ENCODE assay signal across 10 mouse cellular contexts in the genomic region with DNA sequence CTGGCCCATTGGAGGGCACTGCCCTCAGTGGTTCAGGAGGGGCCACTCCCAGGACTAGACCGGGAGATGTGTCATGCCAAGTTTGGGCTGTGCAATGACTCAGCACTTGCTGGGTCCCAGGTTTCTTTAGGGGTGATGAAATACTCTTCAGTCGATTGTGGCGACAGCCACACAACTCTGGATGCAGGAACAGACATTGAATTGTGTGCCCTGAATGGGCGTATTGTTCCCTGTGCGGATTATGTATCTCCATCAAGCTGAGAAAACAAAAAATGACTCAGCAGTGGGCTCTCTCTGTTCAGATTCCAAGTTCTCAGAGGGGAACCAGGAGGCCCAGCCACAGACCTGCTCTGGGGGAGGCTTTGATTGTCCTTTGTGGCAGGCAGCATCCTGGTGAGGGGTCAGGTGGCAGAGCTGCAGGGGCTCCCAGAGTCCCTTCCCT. TPM values are rescaled to one million over a fixed set of nuclear protein-coding genes. Genes with fewer than 3 reads are reported as not detected.
DNase-seq lines count a peak whose midpoint lies in the region; ATAC-seq and TF ChIP-seq lines count a peak whose summit lies in the region.
"Had no signal": no experiment of that assay in that cellular context is flagged by ENCODE, and none has a peak within 500 bp of the region (broad histone marks: within the 10 kb centered on the region; RNA-seq: fewer than 3 reads in every experiment).

No protein-coding gene starts in this region.

- no peak for TF ChIP-seq CTCF in C2C12 (IDR thresholded peaks at IDR 0.05; ENCODE audit: control insufficient read depth, insufficient read depth, insufficient read length)
- TF ChIP-seq CTCF in liver, embryonic 14.5 days (IDR thresholded peaks at IDR 0.05; ENCODE audit: low read depth), result no peak

- no peak overlapping the region for H3ac ChIP-seq in C2C12 (ENCODE audit: control insufficient read depth, insufficient read length, low read depth)

- H3K9ac ChIP-seq in liver, embryonic 14.5 days (replicated peaks), result no peak overlapping the region
- no peak overlapping the region for H3K9ac ChIP-seq in heart, embryonic 11.5 days (ENCODE audit: low read depth, low read length)
- H3K9ac ChIP-seq in intestine, embryonic 15.5 days, result no peak overlapping the region

- H3K36me3 ChIP-seq in C2C12 (ENCODE audit: control insufficient read depth, insufficient read depth), result no peaks in the 10 kb centered on the region
- H3K36me3 ChIP-seq in liver, embryonic 14.5 days (replicated peaks; ENCODE audit: control insufficient read depth, insufficient read depth, low read depth), result no peaks in the 10 kb centered on the region; the same call in 1 of the 2 replicates
- no peaks in the 10 kb centered on the region for H3K36me3 ChIP-seq in heart, embryonic 11.5 days (ENCODE audit: control insufficient read depth, insufficient read depth, low read length)
- H3K36me3 ChIP-seq in intestine, embryonic 15.5 days, result 0 out of 2 replicates have a peak, but pooled peaks cover 4% of the 10 kb centered on the region

- TF ChIP-seq EP300 in liver, embryonic 14.5 days (IDR thresholded peaks at IDR 0.05; ENCODE audit: low read depth), result no peak

- H3K4me3 ChIP-seq in C2C12 (ENCODE audit: insufficient read depth, poor library complexity, severe bottlenecking), result no peak overlapping the region
- no peak overlapping the region for H3K4me3 ChIP-seq in liver, embryonic 14.5 days (ENCODE audit: insufficient read depth in 1 of 2, low read depth in 2 of 2, low read length in 2 of 2)
- no peak overlapping the region for H3K4me3 ChIP-seq in heart, embryonic 11.5 days (ENCODE audit: low read depth, low read length)
- H3K4me3 ChIP-seq in intestine, embryonic 15.5 days (replicated peaks), result no peak overlapping the region
- H3K4me3 ChIP-seq: erythroblast, embryonic 14.5 days had no signal

- H3K4me2 ChIP-seq in liver, embryonic 14.5 days (ENCODE audit: low read depth), result no peak overlapping the region
- no peak overlapping the region for H3K4me2 ChIP-seq in heart, embryonic 11.5 days
- H3K4me2 ChIP-seq in intestine, embryonic 15.5 days (replicated peaks), result no peak overlapping the region

- no peaks in the 10 kb centered on the region for H3K27me3 ChIP-seq in C2C12 (ENCODE audit: control insufficient read depth, insufficient read depth, insufficient read length)
- H3K27me3 ChIP-seq in liver, embryonic 14.5 days (ENCODE audit: control insufficient read depth, insufficient read depth, low read length), result no peaks in the 10 kb centered on the region
- H3K27me3 ChIP-seq in heart, embryonic 11.5 days (ENCODE audit: control insufficient read depth, insufficient read depth, low read length), result no peaks in the 10 kb centered on the region
- no peaks in the 10 kb centered on the region for H3K27me3 ChIP-seq in intestine, embryonic 15.5 days (replicated peaks)

- no peaks in the 10 kb centered on the region for H3K9me3 ChIP-seq in liver, embryonic 14.5 days (ENCODE audit: control insufficient read depth, low read length)
- no peaks in the 10 kb centered on the region for H3K9me3 ChIP-seq in heart, embryonic 11.5 days (replicated peaks; ENCODE audit: control insufficient read depth, low read length)
- H3K9me3 ChIP-seq in intestine, embryonic 15.5 days, result no peaks in the 10 kb centered on the region

- no peaks in the 10 kb centered on the region for H3K79me3 ChIP-seq in C2C12 (ENCODE audit: low read depth)

- 59% methylated on average over 5 of the region's 5 CpGs for WGBS in liver, embryonic 14.5 days (ENCODE audit: insufficient replicate concordance)
- 76% methylated on average over 5 of the region's 5 CpGs for whole genome bisulfite sequencing in heart, embryonic 11.5 days (ENCODE audit: insufficient replicate concordance)
- WGBS in intestine, embryonic 15.5 days, result 66% methylated on average over 5 of the region's 5 CpGs

- H3K27ac ChIP-seq in liver, embryonic 14.5 days, result no peak overlapping the region
- H3K27ac ChIP-seq in heart, embryonic 11.5 days (ENCODE audit: low read depth, low read length), result no peak overlapping the region
- H3K27ac ChIP-seq in intestine, embryonic 15.5 days, result no peak overlapping the region

- no peaks in the 10 kb centered on the region for H3K79me2 ChIP-seq in C2C12 (ENCODE audit: control insufficient read depth, insufficient read depth)

- DNase-seq in embryo, embryonic 10.5 days (ENCODE audit: low spot score), result peak; percentile 27
- DNase-seq in embryo, embryonic 9.5 days (ENCODE audit: extremely low spot score), result no peak
- no peak for DNase-seq in liver, embryonic 14.5 days (ENCODE audit: low read depth in 3 of 3, low spot score in 3 of 3)
- no peak for DNase-seq in heart, adult 9 months (ENCODE audit: low spot score in 2 of 2)
- DNase-seq: retina, postnatal 1 day had no signal

- ATAC-seq in common myeloid progenitor, adult 5-6 weeks (replicated peaks; ENCODE audit: low read depth, poor library complexity, severe bottlenecking), result peak; percentile 70
- peak; percentile 28; the same call in 1 of the 2 replicates for ATAC-seq in liver, embryonic 14.5 days (ENCODE audit: insufficient read depth)
- ATAC-seq in heart, embryonic 11.5 days (replicated peaks; ENCODE audit: insufficient number of reproducible peaks, low FRiP score, low TSS enrichment), result no peak
- ATAC-seq in intestine, embryonic 15.5 days, result no peak

- H3K4me1 ChIP-seq in liver, embryonic 14.5 days (replicated peaks; ENCODE audit: control insufficient read depth in 2 of 2, insufficient read depth in 2 of 2, low read length in 1 of 2), result no peaks in the 10 kb centered on the region
- no peaks in the 10 kb centered on the region for H3K4me1 ChIP-seq in heart, embryonic 11.5 days (ENCODE audit: control insufficient read depth, insufficient read depth, low read length)
- no peaks in the 10 kb centered on the region for H3K4me1 ChIP-seq in intestine, embryonic 15.5 days (replicated peaks)

TF ChIP-seq in C2C12, 6 proteins besides CTCF, POLR2A, EP300 and RAD21:
- TF ChIP-seq MAX (IDR thresholded peaks at IDR 0.05) (no peak), CEBPB (IDR thresholded peaks at IDR 0.05; ENCODE audit: low read depth) (peak; percentile 82), USF1 (IDR thresholded peaks at IDR 0.05; ENCODE audit: low read depth) (no peak), FOSL1 (IDR thresholded peaks at IDR 0.05; ENCODE audit: insufficient read depth, low read length, poor library complexity, severe bottlenecking) (no peak), MYOD1 (IDR thresholded peaks at IDR 0.05; ENCODE audit: control insufficient read depth, insufficient read length, low read depth) (peak; percentile 13)

RNA-seq across cellular contexts. Expression of gene Iqck, which starts 27.6 kb away (rescaled TPM):
- 0.53 TPM for polyA plus RNA-seq in C2C12 (2012; fragmentation: generic; extraction: Trizol)
- 1.8 and 2.4 TPM in 2 replicates for total RNA-seq in common myeloid progenitor, adult 5-6 weeks (2017)
- 0.21 and 0.40 TPM in 2 replicates for polyA plus RNA-seq in liver, embryonic 14.5 days (2012; rRNA removed)
- 0.22 and 0.27 TPM in 2 replicates for polyA plus RNA-seq in liver, embryonic 14.5 days (2014; fragmentation: Nextera tagmentation; extraction: Ambion mirVana)
- 1.00 and 1.2 TPM in 2 replicates for polyA plus RNA-seq in heart, embryonic 11.5 days (2014; fragmentation: Nextera tagmentation; extraction: Ambion mirVana)
- 2.0 TPM in 2 replicates for polyA plus RNA-seq in intestine, embryonic 15.5 days (2015; fragmentation: Nextera tagmentation; extraction: Ambion mirVana)

RNA-seq across cellular contexts. Expression of gene Knop1, which starts 28.1 kb away (rescaled TPM):
- 24.1 TPM for polyA plus RNA-seq in C2C12 (2012; fragmentation: generic; extraction: Trizol)
- total RNA-seq in common myeloid progenitor, adult 5-6 weeks (2017), result 76.8 and 85.4 TPM in 2 replicates
- polyA plus RNA-seq in liver, embryonic 14.5 days (2012; rRNA removed), result 8.0 and 11.0 TPM in 2 replicates
- polyA plus RNA-seq in liver, embryonic 14.5 days (2014; fragmentation: Nextera tagmentation; extraction: Ambion mirVana), result 32.0 and 34.8 TPM in 2 replicates
- 65.1 and 78.1 TPM in 2 replicates for polyA plus RNA-seq in heart, embryonic 11.5 days (2014; fragmentation: Nextera tagmentation; extraction: Ambion mirVana)
- 87.7 and 99.4 TPM in 2 replicates for polyA plus RNA-seq in intestine, embryonic 15.5 days (2015; fragmentation: Nextera tagmentation; extraction: Ambion mirVana)

Comparison
In these comparisons a context has a peak if more than half of its experiments do, and no peak if none do; other contexts are left out.
1. ATAC-seq: peak in common myeloid progenitor, adult 5-6 weeks (single experiment) and liver, embryonic 14.5 days (single experiment); none in heart, embryonic 11.5 days (single experiment) and intestine, embryonic 15.5 days (single experiment).